Mouse (Mus musculus) lung, adult 10 weeks (tissue): ENCODE measurements around the gene Nop2. TPM values are rescaled to one million over a fixed set of nuclear protein-coding genes. Genes with fewer than 3 reads are reported as not detected.

Source experiments
- polyA plus RNA-seq: library from polyadenylated mRNA; stranded (reverse); fragments of 350-450 nt; fragmentation: Illumina TruSeq; extraction: RNeasy Lipid Tissue Mini Kit (QIAGEN cat#74804); gene quantifications from one replicate; pipeline ENCODE4 v1.2.3, GENCODE M21; 2014; ENCODE audit warnings: low read depth, low replicate concordance; ENCODE audit not compliant: insufficient read depth

Nop2 gene
- 11.0 TPM for polyA plus RNA-seq

GRCm38 (mm10) chr6:125131302-125132156, at the start of gene Nop2:
Nop2 (plus strand) TSS chr6:125131909.

DNA sequence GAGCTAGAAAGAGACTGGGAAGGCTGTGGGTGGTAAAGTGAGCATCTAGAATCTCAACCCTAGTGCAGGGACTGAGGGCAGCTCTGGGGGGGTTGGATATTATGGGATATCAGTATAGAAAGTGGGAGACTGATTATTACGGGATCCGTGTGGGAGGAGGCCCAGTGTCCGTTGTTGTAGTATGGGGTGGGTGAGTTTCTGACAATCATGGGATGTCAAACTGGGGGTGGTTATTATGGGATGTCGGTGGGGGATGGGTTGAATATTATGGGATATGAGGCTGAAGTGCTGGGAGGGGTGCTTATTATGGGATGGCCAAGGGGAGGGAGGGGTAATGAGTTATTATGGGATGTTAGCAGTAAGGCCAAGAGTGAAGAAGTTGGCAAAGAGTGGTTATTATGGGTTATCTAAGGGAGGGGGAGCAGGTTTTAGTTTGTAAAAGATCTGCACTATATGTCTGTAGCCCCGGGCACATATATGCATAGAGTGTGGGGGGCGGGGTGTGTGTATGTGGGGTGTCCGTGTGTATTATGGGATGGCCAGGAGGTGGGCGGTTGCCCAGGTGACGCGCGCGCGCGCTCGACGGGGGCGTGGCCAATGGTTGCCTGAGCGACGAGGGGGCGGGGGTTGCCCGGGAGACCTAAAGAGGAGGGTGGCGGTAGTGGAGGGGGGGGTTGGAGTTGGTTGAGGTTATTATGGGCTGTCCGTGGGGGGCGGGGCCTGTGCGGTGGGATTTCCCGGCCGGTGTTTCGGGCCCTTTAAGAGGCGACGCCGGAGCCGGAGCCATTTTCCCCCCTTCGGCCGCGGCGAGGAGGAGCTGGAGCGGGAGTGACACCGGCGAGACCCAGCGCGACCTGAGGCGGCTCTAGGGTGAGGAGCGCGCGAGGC, 36.1 kb upstream of the Nop2 start, which contains the start of gene Chd4:
Gene Chd4, plus strand, starts transcription at position 591 of the 888 bp plus-strand sequence.

GRCm38 (mm10) chr6:125145001-125145400, 13.3 kb downstream of the Nop2 start, which contains the start of gene Iffo1:
Iffo1 (plus strand) TSS chr6:125145241.

GRCm38 (mm10) chr6:125166051-125166751, 34.5 kb downstream of the Nop2 start, which contains the start of gene Gapdh:
Gapdh (minus strand) TSS chr6:125166467.

GRCm38 (mm10) chr6:125191332-125192015, 59.8 kb downstream of the Nop2 start, which contains the start of the genes Ncapd2 and Mrpl51:
Ncapd2 (minus strand) TSS chr6:125191701.
Mrpl51 (plus strand) TSS chr6:125191801.

Other genes with a start within 250 kb of the Nop2 start
- 2.3 TPM for gene Cd4, start 243.7 kb upstream of the Nop2 start, polyA plus RNA-seq
- gene Lag3, start 220.2 kb upstream of the Nop2 start, polyA plus RNA-seq = 1.4 TPM
- gene Ptms, start 211.8 kb upstream of the Nop2 start, polyA plus RNA-seq = 863 TPM
- 166 TPM for gene Mlf2, start 200.5 kb upstream of the Nop2 start, polyA plus RNA-seq
- gene Cops7a, start 166.4 kb upstream of the Nop2 start, polyA plus RNA-seq = 66.9 TPM
- 0.85 TPM for gene Pianp, start 135.2 kb upstream of the Nop2 start, polyA plus RNA-seq
- 14.9 TPM for gene Zfp384, start 122.8 kb upstream of the Nop2 start, polyA plus RNA-seq
- gene Ing4, start 92.1 kb upstream of the Nop2 start, polyA plus RNA-seq = 48.9 TPM
- gene Acrbp, start 82.2 kb upstream of the Nop2 start, polyA plus RNA-seq = 5.7 TPM
- 0.61 TPM for gene Lpar5, start 64.0 kb upstream of the Nop2 start, polyA plus RNA-seq
- 28.2 TPM for gene Chd4, start 35.9 kb upstream of the Nop2 start, polyA plus RNA-seq
- 8.6 TPM for gene Iffo1, start 13.3 kb downstream of the Nop2 start, polyA plus RNA-seq
- 405 TPM for gene Gapdh, start 34.6 kb downstream of the Nop2 start, polyA plus RNA-seq
- 5.2 TPM for gene Ncapd2, start 59.8 kb downstream of the Nop2 start, polyA plus RNA-seq
- 67.2 TPM for gene Mrpl51, start 59.9 kb downstream of the Nop2 start, polyA plus RNA-seq
- 3.8 TPM for gene Vamp1, start 83.6 kb downstream of the Nop2 start, polyA plus RNA-seq
- 20.4 TPM for gene Tapbpl, start 100.0 kb downstream of the Nop2 start, polyA plus RNA-seq
- gene Cd27, start 105.1 kb downstream of the Nop2 start, polyA plus RNA-seq = 4.9 TPM
- gene Tuba3a, start 154.1 kb downstream of the Nop2 start, polyA plus RNA-seq = not detected
- gene Ltbr, start 182.0 kb downstream of the Nop2 start, polyA plus RNA-seq = 66.9 TPM
- 82.4 TPM for gene Scnn1a, start 188.8 kb downstream of the Nop2 start, polyA plus RNA-seq
- gene Tnfrsf1a, start 217.5 kb downstream of the Nop2 start, polyA plus RNA-seq = 94.3 TPM
- gene Plekhg6, start 248.9 kb downstream of the Nop2 start, polyA plus RNA-seq = 0.72 TPM